In the genomic region with DNA sequence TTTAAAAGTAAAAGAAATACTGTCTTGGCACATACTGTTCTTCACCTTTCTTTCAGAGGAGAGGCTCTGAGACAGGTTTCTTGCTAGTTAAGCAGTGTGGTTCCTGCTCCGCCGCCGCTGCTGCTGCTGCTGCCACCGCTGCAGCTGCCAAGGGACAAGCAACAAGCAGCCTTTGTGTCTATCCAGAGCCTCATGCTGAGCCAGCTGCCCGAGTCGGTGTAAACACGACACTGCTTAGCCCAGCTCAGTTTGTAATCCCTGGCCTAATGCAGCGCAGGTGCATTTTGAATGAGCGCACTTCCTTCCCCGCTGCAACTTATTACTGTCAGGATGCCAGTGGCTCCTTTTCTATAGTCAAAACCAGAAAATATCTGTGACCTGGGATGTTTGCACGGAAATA, we compare ENCODE assay signal across 7 mouse cellular contexts.
DNase-seq lines count a peak whose midpoint lies in the region; ATAC-seq and TF ChIP-seq lines count a peak whose summit lies in the region.

No protein-coding gene starts in this region.

- DNase-seq in lung, postnatal 36 days: no peak
- DNase-seq in layer of hippocampus, adult 9-11 months: peak; percentile 46
- DNase-seq in adrenal gland, postnatal 14 days: no peak
- no peak for DNase-seq in lung, adult 2 months

- H3K27me3 ChIP-seq in lung, embryonic 16.5 days (ENCODE audit: control insufficient read depth, insufficient read depth, low read depth, low read length): no peaks in the 10 kb centered on the region
- no peaks in the 10 kb centered on the region for H3K27me3 ChIP-seq in forebrain, embryonic 16.5 days (replicated peaks; ENCODE audit: control insufficient read depth, insufficient read depth, low read length)
- no peaks in the 10 kb centered on the region for H3K27me3 ChIP-seq in neural tube, embryonic 15.5 days (replicated peaks)

- 24% methylated on average over 11 of the region's 11 CpGs for WGBS in lung, embryonic 16.5 days
- WGBS in forebrain, embryonic 16.5 days: 0% methylated on average over 11 of the region's 11 CpGs
- WGBS in neural tube, embryonic 15.5 days: 4% methylated on average over 11 of the region's 11 CpGs
- WGBS in lung, adult 2 months: 43% methylated on average over 11 of the region's 11 CpGs

- H3K36me3 ChIP-seq in lung, embryonic 16.5 days (ENCODE audit: control insufficient read depth, insufficient read depth, low read length): no peaks in the 10 kb centered on the region
- H3K36me3 ChIP-seq in forebrain, embryonic 16.5 days (ENCODE audit: control insufficient read depth, insufficient read depth): no peaks in the 10 kb centered on the region
- no peaks in the 10 kb centered on the region for H3K36me3 ChIP-seq in neural tube, embryonic 15.5 days

- no peak for TF ChIP-seq POLR2A in lung, adult 2 months (IDR thresholded peaks at IDR 0.05; ENCODE audit: borderline replicate concordance, extremely low read depth, low read depth, low read length)

- H3K9me3 ChIP-seq in lung, embryonic 16.5 days (ENCODE audit: control insufficient read depth, low read length): no peaks in the 10 kb centered on the region
- no peaks in the 10 kb centered on the region for H3K9me3 ChIP-seq in forebrain, embryonic 16.5 days (ENCODE audit: control insufficient read depth, low read length)
- H3K9me3 ChIP-seq in neural tube, embryonic 15.5 days (replicated peaks): no peaks in the 10 kb centered on the region

- no peak for ATAC-seq in lung, embryonic 16.5 days (ENCODE audit: low read depth)
- peak; percentile 61 for ATAC-seq in forebrain, embryonic 16.5 days
- peak; percentile 79 for ATAC-seq in neural tube, embryonic 15.5 days (ENCODE audit: low FRiP score)

- TF ChIP-seq CTCF in lung, adult 2 months (IDR thresholded peaks at IDR 0.05; ENCODE audit: insufficient read depth, low read length): no peak

- H3K4me2 ChIP-seq in lung, embryonic 16.5 days (ENCODE audit: low read depth, low read length): no peak overlapping the region
- peak overlapping the region; percentile 25 for H3K4me2 ChIP-seq in forebrain, embryonic 16.5 days (ENCODE audit: low read length)
- H3K4me2 ChIP-seq in neural tube, embryonic 15.5 days: peak overlapping the region; percentile 27

- 0 out of 2 replicates have a peak overlapping the region, but pooled peaks have one; percentile 16 for H3K27ac ChIP-seq in lung, embryonic 16.5 days (ENCODE audit: low read length)
- H3K27ac ChIP-seq in forebrain, embryonic 16.5 days (ENCODE audit: low read length): peak overlapping the region; percentile 83
- H3K27ac ChIP-seq in neural tube, embryonic 15.5 days (replicated peaks): peak overlapping the region; percentile 84

- no peaks in the 10 kb centered on the region for H3K4me1 ChIP-seq in lung, embryonic 16.5 days (replicated peaks; ENCODE audit: control insufficient read depth, insufficient read depth, low read length)
- H3K4me1 ChIP-seq in forebrain, embryonic 16.5 days (replicated peaks; ENCODE audit: control insufficient read depth, insufficient read depth, low read length): peaks cover 20% of the 10 kb centered on the region
- peaks cover 14% of the 10 kb centered on the region for H3K4me1 ChIP-seq in neural tube, embryonic 15.5 days
- H3K4me1 ChIP-seq in lung, adult 2 months (ENCODE audit: control insufficient read depth, insufficient read depth, low read length): no peaks in the 10 kb centered on the region

- no peak overlapping the region for H3K4me3 ChIP-seq in lung, embryonic 16.5 days (ENCODE audit: low read length)
- H3K4me3 ChIP-seq in forebrain, embryonic 16.5 days (replicated peaks; ENCODE audit: low read length): no peak overlapping the region
- no peak overlapping the region for H3K4me3 ChIP-seq in neural tube, embryonic 15.5 days (replicated peaks)
- no peak overlapping the region for H3K4me3 ChIP-seq in lung, adult 2 months (replicated peaks; ENCODE audit: extremely low read depth, low read depth, low read length)

- no peak overlapping the region for H3K9ac ChIP-seq in lung, embryonic 16.5 days (ENCODE audit: low read length)
- H3K9ac ChIP-seq in forebrain, embryonic 16.5 days (replicated peaks; ENCODE audit: low read depth, low read length): peak overlapping the region; percentile 35
- H3K9ac ChIP-seq in neural tube, embryonic 15.5 days (replicated peaks): no peak overlapping the region

Comparison
In these comparisons a context has a peak if more than half of its experiments do, and no peak if none do; other contexts are left out.
1. H3K27ac ChIP-seq: peak in every context shown above with its lines; median percentile 84 in neural tube, embryonic 15.5 days; 83 in forebrain, embryonic 16.5 days; 16 in lung, embryonic 16.5 days.